Mouse (Mus musculus) left cerebral cortex, postnatal 4 days (tissue): ENCODE measurements at regions not wholly inside any gene's neighbourhood (a gene's known extent, or its start where the extent isn't known, plus 50 kb on each side); places are given as distances from the start of the nearest gene placed in this dataset.

Experiments used
- DNase-seq: peaks from one replicate; pipeline ENCODE4 v3.0.0-alpha.2; 2022
- intact Hi-C: fragments of 180-260 bp; cut with DNase I; formaldehyde crosslinking; loops from one replicate; pipeline ENCODE4 v1.15.1; 2025

DNA sequence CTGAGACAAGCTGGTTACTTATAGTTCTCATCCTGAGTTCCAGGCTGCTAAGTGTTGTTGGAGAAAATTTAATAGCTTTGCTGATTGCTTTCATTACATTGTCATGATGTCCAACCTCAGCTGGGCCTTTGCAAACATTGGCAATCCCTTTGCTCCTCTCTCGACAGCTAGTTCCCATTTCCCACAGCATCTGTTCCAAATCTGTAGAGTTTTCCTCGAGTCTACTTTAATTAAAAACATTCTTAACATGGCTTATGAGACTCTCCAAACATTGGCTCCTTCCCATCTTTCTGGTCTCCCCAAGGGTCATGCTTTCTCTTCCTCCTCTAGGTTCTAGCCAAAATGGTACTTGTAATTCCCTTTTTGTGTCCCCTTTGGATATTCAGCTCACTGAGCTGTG is 672.6 kb upstream of the Gm8797 start:
- intact Hi-C loops: no loop called here
- no peak for DNase-seq

DNA sequence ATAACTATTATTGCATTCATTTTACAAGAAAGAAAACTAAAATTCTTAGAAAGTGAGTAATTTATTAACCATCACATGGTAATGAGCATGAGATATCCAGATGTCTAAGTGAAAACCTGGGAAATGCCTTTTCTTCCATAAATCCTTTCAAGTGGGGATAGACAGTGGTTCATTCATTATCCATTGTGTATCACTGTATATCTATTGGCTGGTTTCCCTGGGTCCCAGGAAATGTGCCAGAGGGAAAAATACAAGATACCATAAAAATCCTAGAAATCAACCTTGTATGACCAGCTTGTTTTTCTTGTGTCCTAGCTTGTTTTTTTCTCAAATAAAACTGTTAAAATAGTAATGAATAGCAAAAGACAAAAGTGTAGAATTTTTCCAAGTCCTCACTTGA is 663.9 kb upstream of the Gm8797 start:
- no peak for DNase-seq
- intact Hi-C loops: no loop called here

GRCm38 (mm10) chr3:5088867-5089266 is 661.7 kb upstream of the Gm8797 start:
- no peak for DNase-seq
- intact Hi-C loops: no loop called here

- DNase-seq: no peak
Measured at GRCm38 (mm10) chr3:5089393-5090010, 661.1 kb upstream of the Gm8797 start.

DNA sequence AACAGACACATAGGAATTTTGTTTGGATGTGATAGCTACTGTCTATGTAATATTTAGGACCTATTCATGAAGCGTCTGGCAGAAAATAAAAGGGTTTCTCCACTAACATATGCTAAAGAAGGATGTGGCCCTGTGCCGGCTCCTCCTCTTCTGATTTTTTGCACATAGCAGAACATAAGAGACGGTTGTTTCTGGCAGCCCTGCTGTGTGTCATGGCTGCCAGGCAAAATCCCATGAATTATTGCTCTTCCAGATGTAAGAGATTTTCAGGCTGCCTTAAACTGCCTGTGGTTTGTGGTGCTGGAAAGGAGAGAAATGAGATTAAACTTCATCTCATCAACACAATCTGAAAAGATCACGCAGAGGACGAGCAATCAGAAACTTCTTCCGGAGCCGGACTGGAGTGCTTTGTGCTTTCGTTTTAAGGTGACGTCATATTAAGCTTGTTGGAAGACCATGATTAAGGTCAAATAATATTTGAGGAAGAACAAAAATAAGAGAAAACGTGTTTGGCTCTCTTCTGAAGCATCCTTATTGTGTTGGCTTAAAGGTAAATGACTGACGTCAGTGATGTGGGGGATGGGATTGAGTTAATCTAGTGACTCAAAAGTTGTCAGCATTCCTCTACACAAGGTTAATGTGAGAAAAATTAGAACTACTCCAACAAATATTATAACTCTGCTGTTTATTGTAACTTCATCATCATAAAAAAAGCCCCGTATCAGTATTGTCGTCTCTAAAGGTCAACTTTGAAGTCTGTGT is 660.3 kb upstream of the Gm8797 start:
- intact Hi-C loops: no loop called here
- DNase-seq: peak; percentile 0

More at GRCm38 (mm10) chr3:5089393-5090010, 661.1 kb upstream of the Gm8797 start:
- intact Hi-C loops: no loop called here

- DNase-seq: no peak
- intact Hi-C loops: no loop called here
Measured at GRCm38 (mm10) chr3:5090987-5091386, 659.6 kb upstream of the Gm8797 start.
